Mouse (Mus musculus) E14TG2a.4 (cell line): Measurements from ENCODE around the gene Rab3d.

Experiments used
- CTCF ChIP-seq: conservative IDR thresholded peaks from 2 replicates; pipeline ENCODE4 v1.5.1; 2014; ENCODE audit warnings: low read length
- POU5F1 ChIP-seq: IDR thresholded peaks from 2 replicates; pipeline ENCODE4 v1.6.1; 2014; ENCODE audit warnings: low read length, borderline replicate concordance

DNA sequence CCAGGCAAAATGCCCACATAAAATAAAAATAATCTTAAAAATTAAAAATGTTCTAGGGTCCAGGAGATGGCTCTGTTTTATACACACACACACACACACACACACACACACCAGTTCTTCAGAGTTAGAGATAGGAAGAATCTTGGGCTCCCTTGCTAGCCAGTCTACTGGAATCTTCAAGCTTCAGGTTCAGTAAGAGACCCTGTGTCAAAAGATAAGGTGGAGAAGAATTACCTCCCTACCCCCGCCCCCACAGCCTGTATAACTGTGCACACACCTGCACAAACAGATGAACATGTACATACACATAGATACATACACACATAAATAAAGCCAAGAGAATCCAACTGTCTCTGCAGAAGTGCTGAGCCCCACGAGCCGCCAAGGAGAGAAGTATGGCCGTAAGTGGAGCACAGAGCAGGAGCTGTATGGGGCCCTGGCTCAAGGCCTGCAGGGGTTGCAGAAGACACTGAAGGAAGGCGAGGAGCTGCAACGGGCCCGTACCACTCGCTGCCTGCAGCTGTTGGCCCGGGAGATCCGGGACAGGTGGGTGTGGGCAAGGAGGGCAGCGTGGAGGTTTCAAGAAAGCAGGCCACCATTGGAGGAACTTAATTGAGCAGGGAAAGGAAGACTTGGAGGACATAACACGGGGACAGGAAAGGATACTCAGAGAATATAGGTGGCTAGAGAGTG lies 14.6 kb upstream of the Rab3d start:
- TF ChIP-seq CTCF (no peak), POU5F1 (no peak)
